Mouse (Mus musculus) spleen, adult 2 months (tissue): Measurements from ENCODE around the gene Taar7a.

ENCODE experiments used
- CTCF ChIP-seq: fragments of 200-500 bp; IDR thresholded peaks from 2 replicates; pipeline ENCODE4 v1.5.1; 2011; ENCODE audit warnings: mild to moderate bottlenecking, inconsistent platforms; ENCODE audit not compliant: insufficient read depth, insufficient read length, insufficient replicate concordance; ENCODE audit errors: extremely low read depth
- POLR2A ChIP-seq: fragments of 200-500 bp; IDR thresholded peaks from 2 replicates; pipeline ENCODE4 v1.6.1; 2011; ENCODE audit warnings: low read depth, low read length, inconsistent platforms

- TF ChIP-seq CTCF (no peak), POLR2A (no peak)
These were observed 13.8 kb upstream of the Taar7a start for GRCm38 (mm10) chr10:24007034-24007433.
